In genomic region chr7:16869497-16869896, GRCm38 (mm10) we compare ENCODE assay signal across 7 mouse cellular contexts. TPM values are rescaled to one million over a fixed set of nuclear protein-coding genes. Genes with fewer than 3 reads are reported as not detected.
A peak's percentile ranks its signal among the peaks of the same experiment; 100 is the strongest.
DNase-seq lines count a peak whose midpoint lies in the region; ATAC-seq lines count a peak whose summit lies in the region.

No protein-coding gene starts in this region.

- 7% methylated on average over 16 of the region's 16 CpGs for WGBS in forebrain, embryonic 11.5 days
- 66% methylated on average over 16 of the region's 16 CpGs for WGBS in liver, embryonic 16.5 days (ENCODE audit: insufficient replicate concordance)
- whole genome bisulfite sequencing in stomach, embryonic 14.5 days, result 26% methylated on average over 16 of the region's 16 CpGs

- H3K4me1 ChIP-seq in forebrain, embryonic 11.5 days (replicated peaks; ENCODE audit: control insufficient read depth, insufficient read depth, low read length), result no peaks in the 10 kb centered on the region; the same call in 1 of the 2 replicates
- H3K4me1 ChIP-seq in liver, embryonic 16.5 days (ENCODE audit: control insufficient read depth, low read depth, low read length), result peaks cover 6% of the 10 kb centered on the region
- 0 out of 2 replicates have a peak, but pooled peaks cover 8% of the 10 kb centered on the region for H3K4me1 ChIP-seq in stomach, embryonic 14.5 days (ENCODE audit: control insufficient read depth, insufficient read depth, low read length)

- H3K9me3 ChIP-seq in forebrain, embryonic 11.5 days (ENCODE audit: control insufficient read depth, low read length), result no peaks in the 10 kb centered on the region
- H3K9me3 ChIP-seq in liver, embryonic 16.5 days (replicated peaks; ENCODE audit: control insufficient read depth, low read length), result no peaks in the 10 kb centered on the region
- no peaks in the 10 kb centered on the region for H3K9me3 ChIP-seq in stomach, embryonic 14.5 days (ENCODE audit: control insufficient read depth, low read depth, low read length)

- H3K9ac ChIP-seq in forebrain, embryonic 11.5 days (ENCODE audit: low read length), result 0 out of 2 replicates have a peak overlapping the region, but pooled peaks have one; percentile 20
- no peak overlapping the region for H3K9ac ChIP-seq in liver, embryonic 16.5 days (ENCODE audit: low read depth, low read length)
- H3K9ac ChIP-seq in stomach, embryonic 14.5 days (replicated peaks; ENCODE audit: low read depth, low read length), result no peak overlapping the region

- peak overlapping the region; percentile 42; the same call in 1 of the 2 replicates for H3K4me2 ChIP-seq in forebrain, embryonic 11.5 days (ENCODE audit: low read depth, low read length, severe bottlenecking)
- H3K4me2 ChIP-seq in liver, embryonic 16.5 days (ENCODE audit: low read depth, low read length), result no peak overlapping the region
- peak overlapping the region; percentile 20; the same call in 1 of the 2 replicates for H3K4me2 ChIP-seq in stomach, embryonic 14.5 days (replicated peaks; ENCODE audit: low read depth, low read length)

- no peaks in the 10 kb centered on the region for H3K27me3 ChIP-seq in forebrain, embryonic 11.5 days (ENCODE audit: control insufficient read depth, insufficient read depth, low read length)
- no peaks in the 10 kb centered on the region for H3K27me3 ChIP-seq in liver, embryonic 16.5 days (ENCODE audit: control insufficient read depth, insufficient read depth, low read depth, low read length)
- no peaks in the 10 kb centered on the region for H3K27me3 ChIP-seq in stomach, embryonic 14.5 days (ENCODE audit: control insufficient read depth, insufficient read depth, low read length)

- H3K36me3 ChIP-seq in forebrain, embryonic 11.5 days (ENCODE audit: control insufficient read depth, insufficient read depth, low read length), result no peaks in the 10 kb centered on the region; the same call in 1 of the 2 replicates
- no peaks in the 10 kb centered on the region for H3K36me3 ChIP-seq in liver, embryonic 16.5 days (ENCODE audit: control insufficient read depth, insufficient read depth)
- H3K36me3 ChIP-seq in stomach, embryonic 14.5 days (ENCODE audit: control insufficient read depth, insufficient read depth, low read length), result peaks cover 10% of the 10 kb centered on the region; the same call in 1 of the 2 replicates

- H3K27ac ChIP-seq in forebrain, embryonic 11.5 days (ENCODE audit: low read depth, low read length), result no peak overlapping the region
- no peak overlapping the region for H3K27ac ChIP-seq in liver, embryonic 16.5 days (ENCODE audit: low read length)
- no peak overlapping the region for H3K27ac ChIP-seq in stomach, embryonic 14.5 days (ENCODE audit: low read length)

- DNase-seq in Muller cell, postnatal 12 days (ENCODE audit: inconsistent ontology term), result peak; percentile 72
- DNase-seq in adrenal gland, postnatal 36 days, result peak; percentile 45 to 66
- peak; percentile 83 for DNase-seq in forebrain, embryonic 11.5 days (ENCODE audit: low spot score)
- DNase-seq in layer of hippocampus, adult 8-10 months (ENCODE audit: low spot score in 2 of 2), result peak; percentile 91 to 97
- no peak for DNase-seq in spleen, postnatal 10 days (ENCODE audit: low spot score in 2 of 2)

- H3K4me3 ChIP-seq in forebrain, embryonic 11.5 days (ENCODE audit: low read depth, low read length), result 0 out of 2 replicates have a peak overlapping the region, but pooled peaks have one; percentile 8
- H3K4me3 ChIP-seq in liver, embryonic 16.5 days (ENCODE audit: low read depth, low read length), result no peak overlapping the region
- H3K4me3 ChIP-seq in stomach, embryonic 14.5 days (ENCODE audit: low read depth, low read length), result no peak overlapping the region

- peak; percentile 95 for ATAC-seq in forebrain, embryonic 11.5 days (replicated peaks; ENCODE audit: low FRiP score)
- ATAC-seq in liver, embryonic 16.5 days (ENCODE audit: low read depth), result peak; percentile 56
- ATAC-seq in stomach, embryonic 14.5 days (ENCODE audit: insufficient number of reproducible peaks, insufficient read depth, low FRiP score, low read depth), result peak; percentile 87

RNA-seq across cellular contexts. Expression of gene Dact3, which starts 5.6 kb away (rescaled TPM):
- total RNA-seq in adrenal gland, postnatal 36 days (2021), result 1 to 10 TPM; 2.4 to 3.6 TPM
- polyA plus RNA-seq in forebrain, embryonic 11.5 days (2014; fragmentation: Nextera tagmentation; extraction: Ambion mirVana), result 4.8 and 7.0 TPM in 2 replicates
- total RNA-seq in layer of hippocampus, adult 8-10 months (2022), result 100 to 1,000 TPM; 142 to 151 (median 149) TPM
- 0.05 and 0.12 TPM in 2 replicates for polyA plus RNA-seq in liver, embryonic 16.5 days (2015; fragmentation: Nextera tagmentation; extraction: Ambion mirVana)
- polyA plus RNA-seq in stomach, embryonic 14.5 days (2014; fragmentation: Nextera tagmentation; extraction: Ambion mirVana), result 5.5 and 6.1 TPM in 2 replicates

RNA-seq across cellular contexts. Expression of gene Gng8, which starts 22.1 kb away (rescaled TPM):
- total RNA-seq in adrenal gland, postnatal 36 days (2021), result under 1 TPM in 1 of 2 experiments, not detected in 1; 0.89 TPM
- polyA plus RNA-seq in forebrain, embryonic 11.5 days (2014; fragmentation: Nextera tagmentation; extraction: Ambion mirVana), result 7.3 and 7.4 TPM in 2 replicates
- total RNA-seq in layer of hippocampus, adult 8-10 months (2022), result 1 to 10 TPM; 1.3 to 3.4 (median 2.5) TPM
- polyA plus RNA-seq in liver, embryonic 16.5 days (2015; fragmentation: Nextera tagmentation; extraction: Ambion mirVana), result 0.17 TPM in 1 of 2 replicates, not detected in the other
- polyA plus RNA-seq in stomach, embryonic 14.5 days (2014; fragmentation: Nextera tagmentation; extraction: Ambion mirVana), result 12.8 and 12.9 TPM in 2 replicates

RNA-seq across cellular contexts. Expression of gene Prkd2, which starts 26.8 kb away (rescaled TPM):
- total RNA-seq in adrenal gland, postnatal 36 days (2021), result 10 to 100 TPM; 16.9 to 17.2 TPM
- polyA plus RNA-seq in forebrain, embryonic 11.5 days (2014; fragmentation: Nextera tagmentation; extraction: Ambion mirVana), result 11.0 and 11.6 TPM in 2 replicates
- total RNA-seq in layer of hippocampus, adult 8-10 months (2022), result 1 to 10 TPM; 5.6 to 7.8 (median 6.6) TPM
- polyA plus RNA-seq in liver, embryonic 16.5 days (2015; fragmentation: Nextera tagmentation; extraction: Ambion mirVana), result 2.8 and 3.6 TPM in 2 replicates
- polyA plus RNA-seq in stomach, embryonic 14.5 days (2014; fragmentation: Nextera tagmentation; extraction: Ambion mirVana), result 14.2 and 14.6 TPM in 2 replicates

RNA-seq across cellular contexts. Expression of gene Ptgir, which starts 36.8 kb away (rescaled TPM):
- 1 to 10 TPM; 1.2 to 2.0 TPM for total RNA-seq in adrenal gland, postnatal 36 days (2021)
- polyA plus RNA-seq in forebrain, embryonic 11.5 days (2014; fragmentation: Nextera tagmentation; extraction: Ambion mirVana), result 0.11 and 0.39 TPM in 2 replicates
- total RNA-seq in layer of hippocampus, adult 8-10 months (2022), result not detected
- 1.2 and 1.3 TPM in 2 replicates for polyA plus RNA-seq in liver, embryonic 16.5 days (2015; fragmentation: Nextera tagmentation; extraction: Ambion mirVana)
- 1.5 and 2.0 TPM in 2 replicates for polyA plus RNA-seq in stomach, embryonic 14.5 days (2014; fragmentation: Nextera tagmentation; extraction: Ambion mirVana)

RNA-seq across cellular contexts. Expression of gene Fkrp, which starts 53.0 kb away (rescaled TPM):
- total RNA-seq in adrenal gland, postnatal 36 days (2021), result 10 to 100 TPM; 24.8 to 26.8 TPM
- 27.1 and 29.0 TPM in 2 replicates for polyA plus RNA-seq in forebrain, embryonic 11.5 days (2014; fragmentation: Nextera tagmentation; extraction: Ambion mirVana)
- total RNA-seq in layer of hippocampus, adult 8-10 months (2022), result 10 to 100 TPM; 45.2 to 50.7 (median 45.8) TPM
- polyA plus RNA-seq in liver, embryonic 16.5 days (2015; fragmentation: Nextera tagmentation; extraction: Ambion mirVana), result 7.8 and 8.9 TPM in 2 replicates
- 23.8 and 25.8 TPM in 2 replicates for polyA plus RNA-seq in stomach, embryonic 14.5 days (2014; fragmentation: Nextera tagmentation; extraction: Ambion mirVana)

Comparison
In these comparisons a context has a peak if more than half of its experiments do, and no peak if none do; other contexts are left out.
1. DNase-seq: peak in Muller cell, postnatal 12 days (single experiment), adrenal gland, postnatal 36 days (2 of 2), forebrain, embryonic 11.5 days (single experiment) and layer of hippocampus, adult 8-10 months (2 of 2); none in spleen, postnatal 10 days (0 of 2).
2. Peak in every context shown above with its lines, with median percentiles within 50 percentile points of each other: ATAC-seq.